Mouse (Mus musculus): Measurements from ENCODE around the gene Cep57l1. TPM values are rescaled to one million over a fixed set of nuclear protein-coding genes. Genes with fewer than 3 reads are reported as not detected.

The Cep57l1 gene
- polyA plus RNA-seq, 1 experiment from 2014 or later = 19.9 TPM

DNA sequence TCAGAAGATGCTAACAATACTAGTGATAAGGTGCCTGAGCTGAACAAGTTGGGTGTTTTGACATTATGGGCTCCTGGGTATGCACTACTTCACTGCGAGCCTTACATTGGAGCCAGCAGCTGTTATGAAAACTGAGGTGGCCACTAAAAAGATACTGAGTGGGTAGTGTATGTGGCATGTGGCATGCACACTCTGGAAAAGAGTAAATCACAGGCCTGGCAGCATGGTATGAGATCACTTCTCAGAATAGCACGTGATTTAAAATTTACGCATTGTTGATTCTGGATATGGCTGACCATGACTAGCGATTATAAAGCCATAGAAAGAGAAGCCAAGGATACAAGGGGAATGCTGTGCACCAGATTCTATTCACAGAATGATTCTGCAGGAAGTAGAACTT, 20.8 kb upstream of the Cep57l1 start:
- ATAC-seq (ENCODE audit: insufficient number of reproducible peaks, insufficient read depth, low FRiP score, low read depth) = no peak
- no peak overlapping the region for H3K9ac ChIP-seq (ENCODE audit: low read length)
- H3K4me1 ChIP-seq (ENCODE audit: control insufficient read depth in 2 of 2, insufficient read depth in 2 of 2, low read length in 2 of 2) = peaks cover 3 to 12% of the 10 kb centered on the region in 2 experiments; a peak in 3 of 4 replicates
- 36% methylated on average over 4 of the region's 4 CpGs for WGBS
- no peaks in the 10 kb centered on the region for H3K27me3 ChIP-seq (ENCODE audit: control insufficient read depth, insufficient read depth, low read length)
- H3K4me2 ChIP-seq (ENCODE audit: low read length) = no peak overlapping the region
- peak overlapping the region in 1 of 2 experiments; percentile 10; a peak in 2 of 4 replicates for H3K27ac ChIP-seq (replicated peaks in 1 of 2; ENCODE audit: control insufficient read depth in 1 of 2, insufficient read depth in 1 of 2, low read depth in 2 of 2, low read length in 2 of 2)
- H3K4me3 ChIP-seq (ENCODE audit: control insufficient read depth in 1 of 2, insufficient read depth in 1 of 2, low read depth in 1 of 2, low read length in 2 of 2) = no peak overlapping the region
- no peaks in the 10 kb centered on the region for H3K36me3 ChIP-seq (ENCODE audit: control insufficient read depth, insufficient read depth, low read length)
- no peaks in the 10 kb centered on the region for H3K9me3 ChIP-seq (ENCODE audit: control insufficient read depth, low read length)

DNA sequence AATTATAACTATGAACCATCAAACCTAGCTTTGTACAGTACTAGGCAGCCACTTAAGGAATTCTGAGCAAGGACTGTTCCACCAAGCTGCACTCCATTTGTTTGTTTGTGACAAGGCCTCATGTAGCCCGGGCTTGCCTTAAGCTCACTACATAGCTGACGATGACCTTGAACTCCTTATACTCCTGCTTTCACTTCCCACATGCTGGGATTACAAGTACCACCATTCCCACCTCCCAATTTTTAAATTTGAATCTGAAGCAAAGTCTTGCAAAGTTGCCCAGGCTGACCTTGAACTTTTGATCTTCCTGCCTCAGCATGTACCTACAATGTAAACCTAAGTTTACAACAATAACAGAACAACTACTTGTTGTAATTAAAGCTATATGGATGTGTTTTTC, 20.3 kb upstream of the Cep57l1 start:
- Histone ChIP-seq H3K27ac (replicated peaks in 1 of 2; ENCODE audit: control insufficient read depth in 1 of 2, insufficient read depth in 1 of 2, low read depth in 2 of 2, low read length in 2 of 2) (peak overlapping the region in 1 of 2 experiments; percentile 10; a peak in 1 of 4 replicates), H3K36me3 (ENCODE audit: control insufficient read depth, insufficient read depth, low read length) (no peaks in the 10 kb centered on the region), H3K9ac (ENCODE audit: low read length) (no peak overlapping the region), H3K4me2 (ENCODE audit: low read length) (no peak overlapping the region), H3K4me1 (ENCODE audit: control insufficient read depth in 2 of 2, insufficient read depth in 2 of 2, low read length in 2 of 2) (peaks cover 3 to 12% of the 10 kb centered on the region in 2 experiments; a peak in 3 of 4 replicates), H3K27me3 (ENCODE audit: control insufficient read depth, insufficient read depth, low read length) (no peaks in the 10 kb centered on the region), H3K9me3 (ENCODE audit: control insufficient read depth, low read length) (no peaks in the 10 kb centered on the region), H3K4me3 (ENCODE audit: control insufficient read depth in 1 of 2, insufficient read depth in 1 of 2, low read depth in 1 of 2, low read length in 2 of 2) (no peak overlapping the region)
- 88% methylated on average over 2 of the region's 2 CpGs for WGBS
- no peak for ATAC-seq (ENCODE audit: insufficient number of reproducible peaks, insufficient read depth, low FRiP score, low read depth)

DNA sequence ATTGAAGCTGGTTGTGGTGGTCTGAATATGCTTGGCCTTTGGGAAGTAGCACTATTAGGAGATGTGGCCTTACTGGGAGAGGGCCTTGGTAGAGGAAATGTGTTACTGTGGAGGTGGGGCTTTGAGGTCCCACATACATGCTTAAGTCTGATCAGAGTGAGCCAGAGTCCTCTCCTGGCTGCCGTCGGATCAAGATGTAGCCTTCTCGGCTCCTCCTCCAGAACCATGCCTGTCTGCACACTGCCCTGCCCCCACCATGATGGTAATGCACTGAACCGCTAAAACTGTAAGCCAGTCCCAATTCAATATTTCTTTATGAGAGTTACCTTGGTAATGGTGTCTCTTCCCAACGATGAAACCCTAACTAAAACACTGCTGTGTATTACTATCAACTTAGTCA, 19.5 kb upstream of the Cep57l1 start:
- ATAC-seq (ENCODE audit: insufficient number of reproducible peaks, insufficient read depth, low FRiP score, low read depth) = no peak
- 82% methylated on average over 5 of the region's 5 CpGs for WGBS
- H3K4me3 ChIP-seq (ENCODE audit: control insufficient read depth in 1 of 2, insufficient read depth in 1 of 2, low read depth in 1 of 2, low read length in 2 of 2) = no peak overlapping the region

DNA sequence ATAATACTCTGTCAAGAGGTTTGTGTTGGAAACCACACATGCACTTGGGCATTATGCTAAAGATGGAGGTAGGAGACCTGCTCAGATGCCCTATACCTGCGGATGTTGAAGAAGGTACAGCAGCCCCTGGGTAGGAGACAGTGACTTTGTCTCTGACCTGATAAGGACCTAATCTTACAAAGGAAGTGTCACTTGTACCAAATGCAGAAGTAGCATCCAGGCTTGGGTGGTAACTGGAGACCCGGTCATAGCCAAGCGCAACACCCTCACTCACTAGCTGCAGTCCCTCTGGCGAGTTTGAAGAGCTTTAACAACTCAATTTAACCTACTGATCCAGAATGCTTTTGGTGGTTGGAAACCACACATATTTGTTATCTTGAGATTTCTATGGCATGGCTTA, 18.1 kb upstream of the Cep57l1 start:
- Histone ChIP-seq H3K4me2 (ENCODE audit: low read length) (no peak overlapping the region), H3K27me3 (ENCODE audit: control insufficient read depth, insufficient read depth, low read length) (no peaks in the 10 kb centered on the region), H3K9ac (ENCODE audit: low read length) (no peak overlapping the region), H3K27ac (replicated peaks in 1 of 2; ENCODE audit: control insufficient read depth in 1 of 2, insufficient read depth in 1 of 2, low read depth in 2 of 2, low read length in 2 of 2) (0 out of 4 replicates have a peak overlapping the region, but pooled peaks of 1 of the 2 experiments have one; percentile 25), H3K4me3 (ENCODE audit: control insufficient read depth in 1 of 2, insufficient read depth in 1 of 2, low read depth in 1 of 2, low read length in 2 of 2) (no peak overlapping the region), H3K36me3 (ENCODE audit: control insufficient read depth, insufficient read depth, low read length) (no peaks in the 10 kb centered on the region), H3K9me3 (ENCODE audit: control insufficient read depth, low read length) (no peaks in the 10 kb centered on the region), H3K4me1 (ENCODE audit: control insufficient read depth in 2 of 2, insufficient read depth in 2 of 2, low read length in 2 of 2) (peaks cover 5 to 18% of the 10 kb centered on the region in 2 experiments)
- 86% methylated on average over 4 of the region's 4 CpGs for WGBS
- ATAC-seq (ENCODE audit: insufficient number of reproducible peaks, insufficient read depth, low FRiP score, low read depth) = no peak

More for the DNA sequence above, 19.5 kb upstream of the Cep57l1 start:
- Histone ChIP-seq H3K36me3 (ENCODE audit: control insufficient read depth, insufficient read depth, low read length) (no peaks in the 10 kb centered on the region), H3K27me3 (ENCODE audit: control insufficient read depth, insufficient read depth, low read length) (no peaks in the 10 kb centered on the region), H3K4me1 (ENCODE audit: control insufficient read depth in 2 of 2, insufficient read depth in 2 of 2, low read length in 2 of 2) (peaks cover 3 to 12% of the 10 kb centered on the region in 2 experiments; a peak in 3 of 4 replicates), H3K27ac (replicated peaks in 1 of 2; ENCODE audit: control insufficient read depth in 1 of 2, insufficient read depth in 1 of 2, low read depth in 2 of 2, low read length in 2 of 2) (no peak overlapping the region), H3K9me3 (ENCODE audit: control insufficient read depth, low read length) (no peaks in the 10 kb centered on the region), H3K4me2 (ENCODE audit: low read length) (no peak overlapping the region), H3K9ac (ENCODE audit: low read length) (no peak overlapping the region)

DNA sequence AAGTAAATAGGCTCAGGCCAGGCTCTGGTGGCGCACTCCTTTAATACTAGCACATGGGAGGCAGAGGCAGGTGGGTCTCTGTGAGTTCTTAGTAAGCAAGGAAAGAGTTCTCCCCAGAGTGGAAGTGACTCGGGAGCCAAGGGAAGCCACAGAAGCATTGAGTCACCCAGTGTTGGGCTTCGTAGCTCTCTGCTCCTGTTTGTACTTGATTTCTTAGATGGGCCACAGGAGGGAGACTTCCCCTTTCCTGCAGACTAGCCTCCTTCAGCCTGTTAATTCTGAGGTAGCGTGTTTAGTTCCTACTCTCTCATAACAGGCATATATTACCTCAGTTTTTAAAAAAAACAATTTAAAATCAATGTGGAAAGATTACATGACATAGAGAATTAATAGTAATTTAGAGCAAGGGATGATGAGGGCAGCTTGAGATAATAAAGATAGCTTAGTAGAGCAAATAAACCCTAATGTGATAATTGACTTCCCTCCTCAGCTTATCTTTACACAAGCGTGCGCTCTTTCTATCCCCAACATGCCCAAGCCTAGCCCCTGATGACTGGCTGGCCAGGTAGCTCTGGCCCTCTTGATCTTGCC, 16.9 kb upstream of the Cep57l1 start:
- no peak overlapping the region for H3K4me2 ChIP-seq (ENCODE audit: low read length)
- no peaks in the 10 kb centered on the region for H3K9me3 ChIP-seq (ENCODE audit: control insufficient read depth, low read length)

DNA sequence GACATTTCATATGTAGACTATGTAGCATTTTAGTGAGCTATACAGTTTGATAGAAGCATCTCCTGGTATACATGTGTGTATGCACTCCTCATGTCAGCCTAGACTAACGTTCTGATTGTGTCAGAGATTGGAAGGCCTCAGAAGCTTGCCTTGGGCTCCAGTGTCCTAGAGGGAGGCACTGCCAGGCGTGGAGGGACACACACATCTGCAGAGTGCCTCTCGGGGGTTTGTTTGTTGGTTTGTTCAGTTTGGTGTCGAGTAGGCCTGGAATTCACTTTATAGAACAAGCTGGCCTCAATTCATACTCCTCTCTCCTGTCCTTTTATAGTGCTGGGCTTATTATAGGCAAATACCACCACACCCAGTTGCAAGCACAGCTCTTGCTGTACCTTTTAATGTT, 16.3 kb upstream of the Cep57l1 start:
- Histone ChIP-seq H3K9ac (ENCODE audit: low read length) (no peak overlapping the region), H3K27me3 (ENCODE audit: control insufficient read depth, insufficient read depth, low read length) (no peaks in the 10 kb centered on the region)

More for the DNA sequence above, 16.9 kb upstream of the Cep57l1 start:
- ATAC-seq (ENCODE audit: insufficient number of reproducible peaks, insufficient read depth, low FRiP score, low read depth) = no peak
- H3K36me3 ChIP-seq (ENCODE audit: control insufficient read depth, insufficient read depth, low read length) = no peaks in the 10 kb centered on the region
- 82% methylated on average over 6 of the region's 6 CpGs for WGBS
- H3K4me1 ChIP-seq (ENCODE audit: control insufficient read depth in 2 of 2, insufficient read depth in 2 of 2, low read length in 2 of 2) = peaks cover 5 to 29% of the 10 kb centered on the region in 2 experiments
- H3K4me3 ChIP-seq (ENCODE audit: control insufficient read depth in 1 of 2, insufficient read depth in 1 of 2, low read depth in 1 of 2, low read length in 2 of 2) = no peak overlapping the region
- no peak overlapping the region for H3K9ac ChIP-seq (ENCODE audit: low read length)
- no peaks in the 10 kb centered on the region for H3K27me3 ChIP-seq (ENCODE audit: control insufficient read depth, insufficient read depth, low read length)
- no peak overlapping the region for H3K27ac ChIP-seq (replicated peaks in 1 of 2; ENCODE audit: control insufficient read depth in 1 of 2, insufficient read depth in 1 of 2, low read depth in 2 of 2, low read length in 2 of 2)

DNA sequence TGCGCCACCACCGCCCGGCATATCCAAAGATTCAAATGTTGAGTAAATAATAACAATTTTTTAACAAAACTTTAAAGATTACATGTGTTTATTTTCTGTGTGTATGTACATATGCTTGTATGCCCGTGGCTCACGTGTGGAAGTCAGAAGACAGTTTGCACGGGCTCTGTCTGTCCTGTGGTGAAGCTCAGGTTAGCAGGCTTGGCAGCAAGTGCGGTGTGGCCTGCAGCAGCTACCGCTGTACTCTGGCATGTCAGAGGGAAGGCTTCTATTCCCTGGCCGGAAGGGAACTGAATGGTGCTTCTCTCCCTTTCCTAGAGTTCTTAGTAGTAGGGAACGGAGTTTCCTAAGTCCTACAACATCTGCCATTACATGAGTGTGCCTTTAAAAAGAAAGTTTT, 15.4 kb upstream of the Cep57l1 start:
- ATAC-seq (ENCODE audit: insufficient number of reproducible peaks, insufficient read depth, low FRiP score, low read depth) = no peak
- Histone ChIP-seq H3K4me1 (ENCODE audit: control insufficient read depth in 2 of 2, insufficient read depth in 2 of 2, low read length in 2 of 2) (peaks cover 5 to 36% of the 10 kb centered on the region in 2 experiments), H3K9me3 (ENCODE audit: control insufficient read depth, low read length) (no peaks in the 10 kb centered on the region), H3K4me2 (ENCODE audit: low read length) (no peak overlapping the region), H3K9ac (ENCODE audit: low read length) (no peak overlapping the region), H3K27ac (replicated peaks in 1 of 2; ENCODE audit: control insufficient read depth in 1 of 2, insufficient read depth in 1 of 2, low read depth in 2 of 2, low read length in 2 of 2) (no peak overlapping the region), H3K27me3 (ENCODE audit: control insufficient read depth, insufficient read depth, low read length) (no peaks in the 10 kb centered on the region), H3K36me3 (ENCODE audit: control insufficient read depth, insufficient read depth, low read length) (no peaks in the 10 kb centered on the region), H3K4me3 (ENCODE audit: control insufficient read depth in 1 of 2, insufficient read depth in 1 of 2, low read depth in 1 of 2, low read length in 2 of 2) (no peak overlapping the region)
- WGBS = 86% methylated on average over 10 of the region's 10 CpGs

More for the DNA sequence above, 16.3 kb upstream of the Cep57l1 start:
- H3K4me2 ChIP-seq (ENCODE audit: low read length) = no peak overlapping the region
- no peak for ATAC-seq (ENCODE audit: insufficient number of reproducible peaks, insufficient read depth, low FRiP score, low read depth)
- WGBS = 81% methylated on average over 4 of the region's 4 CpGs
- no peaks in the 10 kb centered on the region for H3K36me3 ChIP-seq (ENCODE audit: control insufficient read depth, insufficient read depth, low read length)
- no peaks in the 10 kb centered on the region for H3K9me3 ChIP-seq (ENCODE audit: control insufficient read depth, low read length)
- no peak overlapping the region for H3K27ac ChIP-seq (replicated peaks in 1 of 2; ENCODE audit: control insufficient read depth in 1 of 2, insufficient read depth in 1 of 2, low read depth in 2 of 2, low read length in 2 of 2)
- H3K4me3 ChIP-seq (ENCODE audit: control insufficient read depth in 1 of 2, insufficient read depth in 1 of 2, low read depth in 1 of 2, low read length in 2 of 2) = no peak overlapping the region
- peaks cover 5 to 33% of the 10 kb centered on the region in 2 experiments for H3K4me1 ChIP-seq (ENCODE audit: control insufficient read depth in 2 of 2, insufficient read depth in 2 of 2, low read length in 2 of 2)

- no peaks in the 10 kb centered on the region for H3K36me3 ChIP-seq (ENCODE audit: control insufficient read depth, insufficient read depth, low read length)
- no peaks in the 10 kb centered on the region for H3K27me3 ChIP-seq (ENCODE audit: control insufficient read depth, insufficient read depth, low read length)
- peak overlapping the region in 1 of 2 experiments; percentile 42; a peak in 1 of 4 replicates for H3K27ac ChIP-seq (replicated peaks in 1 of 2; ENCODE audit: control insufficient read depth in 1 of 2, insufficient read depth in 1 of 2, low read depth in 2 of 2, low read length in 2 of 2)
- no peak overlapping the region for H3K4me3 ChIP-seq (ENCODE audit: control insufficient read depth in 1 of 2, insufficient read depth in 1 of 2, low read depth in 1 of 2, low read length in 2 of 2)
- peaks cover 5 to 36% of the 10 kb centered on the region in 2 experiments for H3K4me1 ChIP-seq (ENCODE audit: control insufficient read depth in 2 of 2, insufficient read depth in 2 of 2, low read length in 2 of 2)
- WGBS = 27% methylated on average over 4 of the region's 4 CpGs
- no peak overlapping the region for H3K4me2 ChIP-seq (ENCODE audit: low read length)
- no peak for ATAC-seq (ENCODE audit: insufficient number of reproducible peaks, insufficient read depth, low FRiP score, low read depth)
- no peak overlapping the region for H3K9ac ChIP-seq (ENCODE audit: low read length)
- no peaks in the 10 kb centered on the region for H3K9me3 ChIP-seq (ENCODE audit: control insufficient read depth, low read length)
Measured at GRCm38 (mm10) chr10:41823916-41824315, 14.2 kb upstream of the Cep57l1 start.

Measured in heart, embryonic 14.5 days (tissue).